Mouse (Mus musculus) stomach, postnatal 0 days (tissue): Measurements from ENCODE around the gene Mpdz. TPM values are rescaled to one million over a fixed set of nuclear protein-coding genes. Genes with fewer than 3 reads are reported as not detected.

Source experiments
- ATAC-seq: fragments of 200-750 bp; cut with Nextera tagmentation; 2 replicates; pipeline ENCODE4 v1.8.0; 2017; ENCODE audit not compliant: low FRiP score, low TSS enrichment
- DNase-seq: peaks from one replicate; pipeline ENCODE4 v3.0.0-alpha.2; 2016; ENCODE audit warnings: low spot score
- H3K27ac ChIP-seq: fragments of 300-500 bp; sonication (generic); replicated peaks from 2 replicates; pipeline ENCODE4 v1.5.1; 2014; ENCODE audit warnings: mild to moderate bottlenecking, control low read depth
- H3K27me3 ChIP-seq: fragments of 300-500 bp; sonication (generic); 2 replicates; pipeline ENCODE4 v1.6.1; 2014; ENCODE audit warnings: low read length; ENCODE audit not compliant: control insufficient read depth, insufficient read depth
- H3K36me3 ChIP-seq: fragments of 300-500 bp; sonication (generic); 2 replicates; pipeline ENCODE4 v1.6.1; 2014; ENCODE audit warnings: low read length, mixed read lengths; ENCODE audit not compliant: control insufficient read depth, insufficient read depth
- H3K4me1 ChIP-seq: fragments of 300-500 bp; sonication (generic); replicated peaks from 2 replicates; pipeline ENCODE4 v1.6.1; 2014; ENCODE audit warnings: antibody characterized with exemption; ENCODE audit not compliant: control insufficient read depth, insufficient read depth
- H3K4me2 ChIP-seq: fragments of 300-500 bp; sonication (generic); replicated peaks from 2 replicates; pipeline ENCODE4 v1.6.1; 2014; ENCODE audit warnings: low read depth, mild to moderate bottlenecking, control low read depth, moderate library complexity
- H3K4me3 ChIP-seq: fragments of 300-500 bp; sonication (generic); 2 replicates; pipeline ENCODE4 v1.5.1; 2014; ENCODE audit warnings: low read depth, low read length, control low read depth
- H3K9ac ChIP-seq: fragments of 300-500 bp; sonication (generic); 2 replicates; pipeline ENCODE4 v1.6.1; 2014; ENCODE audit warnings: mild to moderate bottlenecking, low read length, control low read depth, mixed read lengths
- H3K9me3 ChIP-seq: fragments of 300-500 bp; sonication (generic); 2 replicates; pipeline ENCODE4 v1.6.1; 2016; ENCODE audit warnings: low read length; ENCODE audit not compliant: control insufficient read depth
- CTCF ChIP-seq: IDR thresholded peaks from 2 replicates; pipeline ENCODE4 v1.5.1; 2016; ENCODE audit warnings: antibody characterized with exemption, low read depth, mild to moderate bottlenecking, moderate library complexity
- EP300 ChIP-seq: optimal IDR thresholded peaks from 2 replicates; pipeline ENCODE3; 2016; ENCODE audit warnings: antibody characterized with exemption
- WGBS: fragments of 180-500 bp; shearing (Covaris S2); extraction: QIAGEN DNeasy Blood & Tissue Kit; methylation state at CpG from one replicate; pipeline ENCODE4 v1.1.7; 2014; 5-methylcytosine and 5-hydroxymethylcytosine counted together
- polyA plus RNA-seq: library from polyadenylated mRNA; unstranded; fragments of >200 nt; fragmentation: Nextera tagmentation; extraction: Ambion mirVana; gene quantifications from 2 replicates; pipeline ENCODE4 v1.2.1, GENCODE M21; 2015

The Mpdz gene
- polyA plus RNA-seq, 1 experiment from 2014 or later = 6.2 TPM

DNA sequence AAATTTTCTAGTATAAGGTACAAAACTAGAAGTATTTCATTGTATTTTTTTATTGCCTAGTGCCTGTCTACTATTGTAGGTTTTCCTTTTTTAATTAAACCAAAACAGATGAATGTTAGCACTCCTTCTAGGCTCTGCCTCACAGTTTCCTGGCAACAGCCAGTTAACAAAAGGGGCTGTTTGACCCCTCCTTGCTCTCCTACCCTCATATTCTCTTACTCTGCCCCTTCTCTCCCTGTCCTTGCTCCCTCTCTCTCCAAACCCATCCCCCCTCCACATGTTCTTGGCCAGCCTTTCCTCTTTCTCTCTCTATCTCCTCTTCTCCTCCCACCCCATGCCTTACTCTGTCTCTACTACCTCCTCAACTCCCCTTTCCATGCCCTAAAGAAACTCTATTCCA is 53.4 kb downstream of the Mpdz start:
- Histone ChIP-seq H3K9me3 (no peaks in the 10 kb centered on the region), H3K27ac (no peak overlapping the region), H3K4me1 (no peaks in the 10 kb centered on the region), H3K9ac (no peak overlapping the region), H3K4me2 (no peak overlapping the region), H3K36me3 (no peaks in the 10 kb centered on the region), H3K27me3 (no peaks in the 10 kb centered on the region), H3K4me3 (no peak overlapping the region)
- TF ChIP-seq CTCF = no peak
- TF ChIP-seq EP300 = no peak
- no peak for DNase-seq
- no peak for ATAC-seq

DNA sequence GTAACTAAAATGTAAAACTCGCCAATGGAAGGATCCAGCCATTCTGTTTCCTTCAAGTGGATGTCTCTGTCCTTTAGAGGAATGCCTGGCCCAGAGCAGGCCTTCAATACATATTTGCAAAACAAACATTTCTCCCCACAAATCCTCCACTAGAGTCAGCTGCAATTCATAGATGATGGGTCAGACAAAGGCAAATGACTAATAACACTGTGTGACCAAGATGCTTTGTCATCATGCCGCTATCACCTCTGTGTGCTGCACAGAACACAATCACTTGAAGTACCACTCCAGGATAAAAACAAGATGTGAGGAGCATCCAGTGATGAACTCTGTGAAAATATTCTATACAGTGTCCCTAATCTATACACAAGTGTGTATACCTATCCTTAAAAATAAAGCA is 55.0 kb downstream of the Mpdz start:
- WGBS = 75% methylated on average over 2 of the region's 2 CpGs
- H3K9ac ChIP-seq = no peak overlapping the region
- ATAC-seq = no peak
- no peak overlapping the region for H3K4me3 ChIP-seq
- no peak for DNase-seq
- H3K4me1 ChIP-seq = no peaks in the 10 kb centered on the region
- no peaks in the 10 kb centered on the region for H3K27me3 ChIP-seq
- no peak overlapping the region for H3K4me2 ChIP-seq
- no peaks in the 10 kb centered on the region for H3K9me3 ChIP-seq
- H3K27ac ChIP-seq = no peak overlapping the region
- TF ChIP-seq EP300 (no peak), CTCF (no peak)
- H3K36me3 ChIP-seq = 0 out of 2 replicates have a peak, but pooled peaks cover 2% of the 10 kb centered on the region

DNA sequence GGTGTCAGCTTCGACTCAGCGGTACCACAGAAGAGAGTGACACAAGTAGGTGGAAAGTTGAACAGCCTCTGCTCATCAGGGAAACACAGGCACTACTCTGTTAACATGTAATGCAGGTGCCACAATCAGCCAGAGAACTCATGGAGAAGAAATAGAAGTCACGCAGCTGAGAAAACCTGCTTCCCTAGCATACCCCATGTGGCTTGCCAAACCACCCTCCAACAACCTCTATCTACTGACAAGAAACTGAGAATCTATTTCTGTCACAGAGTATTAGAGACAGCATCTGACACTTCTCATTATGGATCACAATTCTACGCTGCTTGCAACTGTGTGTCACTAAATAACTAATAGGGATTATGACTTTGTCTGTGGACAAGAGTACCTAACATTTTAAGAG is 70.3 kb downstream of the Mpdz start:
- Histone ChIP-seq H3K4me3 (no peak overlapping the region), H3K9me3 (no peaks in the 10 kb centered on the region), H3K27ac (no peak overlapping the region), H3K36me3 (0 out of 2 replicates have a peak, but pooled peaks cover 2% of the 10 kb centered on the region), H3K4me1 (no peaks in the 10 kb centered on the region), H3K9ac (no peak overlapping the region), H3K4me2 (no peak overlapping the region), H3K27me3 (no peaks in the 10 kb centered on the region)
- 89% methylated on average over 4 of the region's 4 CpGs for WGBS
- ATAC-seq = no peak
- TF ChIP-seq CTCF = no peak
- no peak for TF ChIP-seq EP300
- no peak for DNase-seq

DNA sequence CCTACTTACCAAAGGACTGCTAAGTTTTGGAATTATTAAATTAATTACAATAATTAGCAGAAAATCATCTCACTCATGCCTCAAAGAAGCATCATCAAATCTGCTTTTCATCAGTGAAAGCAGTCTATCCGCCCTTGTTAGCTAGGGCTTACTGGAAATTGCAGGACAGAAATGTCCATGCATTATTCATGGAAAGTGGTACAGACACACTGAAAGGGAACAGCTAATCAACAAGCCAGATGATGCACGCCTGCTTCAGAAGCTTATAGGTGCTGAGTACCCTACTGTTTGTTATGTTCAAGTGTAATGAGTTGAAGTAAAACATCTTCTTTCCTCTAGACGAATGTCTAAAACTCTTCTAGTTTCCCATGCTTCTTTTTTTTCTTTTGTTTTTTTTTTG is 91.2 kb downstream of the Mpdz start:
- no peak for DNase-seq
- Histone ChIP-seq H3K36me3 (peaks cover 7% of the 10 kb centered on the region; the same call in 1 of the 2 replicates), H3K9me3 (no peaks in the 10 kb centered on the region), H3K4me1 (0 out of 2 replicates have a peak, but pooled peaks cover 2% of the 10 kb centered on the region), H3K27me3 (no peaks in the 10 kb centered on the region), H3K9ac (no peak overlapping the region), H3K4me2 (no peak overlapping the region), H3K27ac (no peak overlapping the region), H3K4me3 (no peak overlapping the region)
- WGBS = 88% methylated on average over 3 of the region's 3 CpGs
- TF ChIP-seq EP300 (no peak), CTCF (no peak)
- no peak for ATAC-seq

DNA sequence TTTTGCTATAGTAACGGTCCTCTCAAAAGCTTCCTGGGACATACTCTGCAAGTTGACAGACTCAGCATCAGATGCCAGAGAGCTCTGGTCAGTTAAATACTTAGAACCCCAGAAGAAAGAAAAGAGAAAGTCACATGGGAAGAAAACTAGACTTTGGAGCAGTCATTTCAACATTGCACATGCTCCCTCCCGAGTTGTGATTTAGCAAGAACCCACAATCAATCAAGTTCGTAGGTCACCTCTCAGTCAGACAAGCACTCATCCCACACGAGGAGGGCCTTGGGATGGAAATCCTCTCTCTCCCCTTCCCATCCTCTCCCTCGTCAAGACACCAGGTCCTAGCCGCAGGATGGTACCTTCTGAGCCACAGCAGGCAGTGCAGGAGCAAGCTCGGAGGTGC is 94.0 kb downstream of the Mpdz start:
- ATAC-seq = no peak

DNA sequence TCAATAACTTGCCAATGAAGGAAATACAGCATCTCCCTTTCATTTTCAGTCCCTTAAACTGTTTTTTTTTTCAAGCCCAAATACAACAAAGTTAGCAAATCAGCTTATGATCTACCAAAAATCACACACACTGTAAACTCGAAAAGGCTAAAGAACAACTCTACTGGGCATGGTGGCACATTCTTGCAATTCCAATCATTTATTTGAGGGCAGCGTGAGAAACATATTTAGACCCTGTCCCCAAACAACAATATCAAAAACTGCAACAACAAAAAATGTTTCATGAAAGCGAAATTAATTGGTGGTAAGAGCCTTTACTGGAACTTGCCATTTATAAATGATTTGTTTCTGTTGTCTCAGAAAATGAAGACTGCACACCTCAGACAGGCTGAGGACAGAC is 97.5 kb downstream of the Mpdz start:
- TF ChIP-seq EP300 (no peak), CTCF (no peak)
- Histone ChIP-seq H3K27me3 (no peaks in the 10 kb centered on the region), H3K9me3 (no peaks in the 10 kb centered on the region), H3K4me3 (no peak overlapping the region), H3K27ac (no peak overlapping the region), H3K4me1 (no peaks in the 10 kb centered on the region), H3K9ac (no peak overlapping the region), H3K4me2 (no peak overlapping the region), H3K36me3 (peaks cover 7% of the 10 kb centered on the region; the same call in 1 of the 2 replicates)
- ATAC-seq (no peak), DNase-seq (no peak)
- WGBS = 82% methylated on average over 3 of the region's 3 CpGs

More for the DNA sequence above, 94.0 kb downstream of the Mpdz start:
- no peak overlapping the region for H3K9ac ChIP-seq
- TF ChIP-seq EP300 (no peak), CTCF (no peak)
- H3K4me2 ChIP-seq = no peak overlapping the region
- WGBS = 75% methylated on average over 7 of the region's 7 CpGs
- no peaks in the 10 kb centered on the region for H3K27me3 ChIP-seq
- H3K4me3 ChIP-seq = no peak overlapping the region
- no peak overlapping the region for H3K27ac ChIP-seq
- H3K4me1 ChIP-seq = no peaks in the 10 kb centered on the region
- no peak for DNase-seq
- H3K9me3 ChIP-seq = no peaks in the 10 kb centered on the region
- peaks cover 7% of the 10 kb centered on the region; the same call in 1 of the 2 replicates for H3K36me3 ChIP-seq
